Mouse (Mus musculus) megakaryocyte, embryonic 14.5 days (primary cell): ENCODE data around the gene Gm20388.

Experiments
- FLI1 ChIP-seq: IDR thresholded peaks from 2 replicates; pipeline ENCODE4 v1.6.1; 2012; ENCODE audit warnings: low read length, inconsistent platforms, mixed read lengths
- GATA1 ChIP-seq: IDR thresholded peaks from 3 replicates; pipeline ENCODE4 v1.6.1; 2012; ENCODE audit warnings: mixed read lengths, low read length, inconsistent platforms, borderline replicate concordance

DNA sequence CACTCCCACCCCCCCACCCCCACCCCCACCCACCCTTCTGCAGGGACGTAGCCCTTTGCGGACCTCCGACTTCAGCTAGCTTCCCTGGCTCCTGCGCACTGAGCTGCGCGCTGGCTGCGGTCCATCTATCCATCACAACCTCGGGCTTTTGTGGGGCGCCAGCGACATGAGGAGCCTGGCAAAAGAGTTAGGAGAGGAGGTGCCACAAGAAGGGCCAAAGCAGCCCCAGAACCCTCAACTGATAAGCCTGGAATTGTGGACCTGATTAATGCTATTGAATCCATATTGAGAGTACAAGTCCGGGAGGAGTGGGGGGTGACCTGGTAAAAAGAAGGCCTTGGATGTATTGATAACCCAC is 3604.9 kb downstream of the Gm20388 start:
- TF ChIP-seq GATA1 (no peak), FLI1 (no peak)
